ENCODE assay signal across 14 mouse cellular contexts in genomic region chr1:86986372-86986771, GRCm38 (mm10).
"Had no signal": no experiment of that assay in that cellular context is flagged by ENCODE, and none has a peak within 500 bp of the region (broad histone marks: within the 10 kb centered on the region; RNA-seq: fewer than 3 reads in every experiment).

No protein-coding gene starts in this region.

- DNase-seq: kidney, adult 18-20 months; kidney, adult 9 months; kidney, postnatal 14 days; kidney, postnatal 4 days; liver; liver, embryonic 13.5 days; lung, adult 2 months; lung, postnatal 14 days; lung, postnatal 4 days; midbrain, embryonic 14.5 days; right cerebral cortex, postnatal 25 days; thymus, adult 18-20 months; thymus, postnatal 36 days had no signal

- ATAC-seq: intestine, embryonic 16.5 days had no signal
